Mouse (Mus musculus): Measurements from ENCODE around the gene Sorbs1. TPM values are rescaled to one million over a fixed set of nuclear protein-coding genes. Genes with fewer than 3 reads are reported as not detected.
"Not testable (repeated sequence)": the region's sequence is repeated elsewhere in the genome, so short reads cannot be mapped to it uniquely, and the experiment has no call there.

Gene Sorbs1
- polyA plus RNA-seq (2014; fragmentation: Nextera tagmentation; extraction: Ambion mirVana): 82.7 and 97.2 TPM in 2 replicates

DNA sequence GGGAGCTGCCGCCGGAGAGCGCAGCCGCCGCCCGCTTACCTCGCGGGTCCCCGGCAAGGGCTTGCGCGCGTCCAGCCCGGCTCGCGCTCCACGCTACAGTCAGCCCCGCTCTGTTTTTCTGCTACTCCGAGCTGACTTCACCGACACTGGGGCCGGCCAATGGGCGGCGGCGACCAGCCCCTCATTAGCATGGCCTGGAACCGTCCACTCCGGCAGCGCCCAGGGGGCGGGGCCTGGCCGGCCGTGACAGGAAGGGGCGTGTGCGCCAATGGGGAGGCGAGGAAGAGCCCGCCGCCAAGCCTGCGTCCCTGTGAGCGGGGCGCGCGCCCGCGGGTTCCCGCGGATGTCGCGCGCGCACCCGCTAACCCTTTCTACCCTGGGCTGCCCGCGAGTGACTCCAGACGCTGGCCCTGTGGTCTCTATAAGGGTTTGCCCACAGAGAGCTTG, at the start of gene Sorbs1:
Sorbs1 (minus strand) TSS at position 148 of the 447 bp plus-strand sequence.
- ATAC-seq (ENCODE audit: low FRiP score): peak; percentile 98
- peak within 1 kb of the TSS; percentile 85 for H3K9ac ChIP-seq (ENCODE audit: low read depth, low read length)

DNA sequence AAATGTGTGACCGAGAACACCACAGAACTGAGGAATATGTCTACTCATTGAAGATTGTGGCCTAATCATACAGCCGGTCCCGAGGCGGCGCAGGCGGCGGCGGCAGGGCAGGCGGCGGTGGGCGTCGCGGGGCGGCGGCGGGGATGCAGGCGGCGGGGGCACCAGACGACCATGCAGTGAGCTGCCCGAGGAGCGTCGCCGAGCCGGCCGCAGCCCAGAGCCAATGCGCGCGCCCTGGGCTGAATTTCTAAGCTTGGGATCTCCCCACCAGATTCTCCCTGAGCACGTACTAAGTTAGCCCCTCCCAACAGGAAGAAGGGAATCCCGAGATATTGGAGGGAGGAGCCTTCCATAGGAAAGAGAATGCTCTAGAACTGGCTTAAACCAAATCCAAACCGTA, 47.9 kb upstream of the Sorbs1 start:
- H3K27ac ChIP-seq (ENCODE audit: low read depth, low read length); H3K9me3 ChIP-seq (ENCODE audit: control insufficient read depth, low read length); ATAC-seq (ENCODE audit: low FRiP score); H3K9ac ChIP-seq (ENCODE audit: low read depth, low read length); H3K4me1 ChIP-seq (replicated peaks; ENCODE audit: control insufficient read depth, insufficient read depth, low read length); H3K4me2 ChIP-seq (replicated peaks; ENCODE audit: low read depth, low read length); DNase-seq (ENCODE audit: low spot score); H3K27me3 ChIP-seq (ENCODE audit: control insufficient read depth, insufficient read depth, low read length); H3K4me3 ChIP-seq (ENCODE audit: low read depth, low read length): not testable (repeated sequence)
- WGBS: 56% methylated on average over 13 of the region's 31 CpGs
- H3K36me3 ChIP-seq (ENCODE audit: control insufficient read depth, insufficient read depth, low read length): peaks cover 24% of the 10 kb centered on the region

More for the DNA sequence above, at the start of gene Sorbs1:
- H3K9me3 ChIP-seq (ENCODE audit: control insufficient read depth, low read length): no peaks in the 10 kb centered on the region
- peak within 1 kb of the TSS; percentile 86 for H3K27ac ChIP-seq (ENCODE audit: low read depth, low read length)
- H3K27me3 ChIP-seq (ENCODE audit: control insufficient read depth, insufficient read depth, low read length): no peaks in the 10 kb centered on the region
- WGBS: 0% methylated on average over 48 of the region's 51 CpGs
- H3K4me3 ChIP-seq (ENCODE audit: low read depth, low read length): peak within 1 kb of the TSS; percentile 77
- H3K36me3 ChIP-seq (ENCODE audit: control insufficient read depth, insufficient read depth, low read length): no peaks in the 10 kb centered on the region
- peak within 1 kb of the TSS; percentile 59 for H3K4me2 ChIP-seq (replicated peaks; ENCODE audit: low read depth, low read length)
- H3K4me1 ChIP-seq (replicated peaks; ENCODE audit: control insufficient read depth, insufficient read depth, low read length): no peaks in the 10 kb centered on the region
- DNase-seq (ENCODE audit: low spot score): peak; percentile 99

DNA sequence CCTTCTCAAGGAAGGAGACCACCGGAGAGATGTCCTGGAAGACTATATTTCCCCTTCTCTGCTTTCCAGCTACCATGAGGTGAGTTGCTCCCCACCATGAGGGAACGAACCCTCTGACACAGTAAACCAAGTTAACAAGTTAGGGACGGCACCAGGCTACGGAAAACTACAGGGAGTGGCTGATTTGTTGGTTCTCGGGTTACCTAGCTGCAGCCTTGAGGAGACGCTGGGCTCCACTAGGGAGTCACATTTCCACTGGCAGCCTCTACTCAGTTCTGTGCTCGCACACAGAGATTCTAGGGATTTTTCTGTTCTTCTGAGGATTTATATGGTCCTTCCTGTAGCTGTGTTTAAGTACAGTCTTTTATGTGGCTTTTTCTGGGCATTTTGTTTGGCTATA, 42.5 kb upstream of the Sorbs1 start:
- WGBS: 79% methylated on average over 7 of the region's 7 CpGs
- Histone ChIP-seq H3K4me2 (replicated peaks; ENCODE audit: low read depth, low read length) (no peak overlapping the region), H3K9me3 (ENCODE audit: control insufficient read depth, low read length) (no peaks in the 10 kb centered on the region), H3K27me3 (ENCODE audit: control insufficient read depth, insufficient read depth, low read length) (no peaks in the 10 kb centered on the region), H3K27ac (ENCODE audit: low read depth, low read length) (no peak overlapping the region), H3K4me1 (replicated peaks; ENCODE audit: control insufficient read depth, insufficient read depth, low read length) (no peaks in the 10 kb centered on the region), H3K36me3 (ENCODE audit: control insufficient read depth, insufficient read depth, low read length) (peaks cover 21% of the 10 kb centered on the region), H3K4me3 (ENCODE audit: low read depth, low read length) (no peak overlapping the region), H3K9ac (ENCODE audit: low read depth, low read length) (no peak overlapping the region)
- ATAC-seq (ENCODE audit: low FRiP score) (no peak), DNase-seq (ENCODE audit: low spot score) (no peak)

DNA sequence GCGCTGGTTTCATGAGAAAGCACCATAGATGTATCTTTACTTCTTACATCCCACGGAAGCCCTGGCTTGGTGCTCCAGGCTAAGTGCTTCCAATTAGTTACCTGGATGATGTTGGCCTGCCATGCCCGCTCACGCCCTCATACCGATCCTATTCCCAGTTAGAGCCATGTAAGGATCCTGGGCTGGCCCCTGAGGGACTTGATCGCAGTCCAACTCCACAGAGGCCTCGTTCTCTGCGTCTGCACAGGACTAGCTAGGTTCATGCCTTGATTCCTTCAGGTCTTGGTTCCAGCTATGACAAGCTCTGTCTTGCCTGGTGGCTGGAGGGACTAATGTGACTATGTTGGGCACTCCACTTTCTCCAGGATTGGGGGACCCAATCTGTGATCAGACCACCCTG, 41.6 kb upstream of the Sorbs1 start:
- Histone ChIP-seq H3K27me3 (ENCODE audit: control insufficient read depth, insufficient read depth, low read length) (no peaks in the 10 kb centered on the region), H3K4me3 (ENCODE audit: low read depth, low read length) (no peak overlapping the region), H3K36me3 (ENCODE audit: control insufficient read depth, insufficient read depth, low read length) (peaks cover 21% of the 10 kb centered on the region), H3K4me1 (replicated peaks; ENCODE audit: control insufficient read depth, insufficient read depth, low read length) (no peaks in the 10 kb centered on the region), H3K4me2 (replicated peaks; ENCODE audit: low read depth, low read length) (no peak overlapping the region), H3K9me3 (ENCODE audit: control insufficient read depth, low read length) (no peaks in the 10 kb centered on the region), H3K27ac (ENCODE audit: low read depth, low read length) (no peak overlapping the region), H3K9ac (ENCODE audit: low read depth, low read length) (no peak overlapping the region)
- ATAC-seq (ENCODE audit: low FRiP score): no peak
- WGBS: 98% methylated on average over 8 of the region's 8 CpGs
- DNase-seq (ENCODE audit: low spot score): no peak

DNA sequence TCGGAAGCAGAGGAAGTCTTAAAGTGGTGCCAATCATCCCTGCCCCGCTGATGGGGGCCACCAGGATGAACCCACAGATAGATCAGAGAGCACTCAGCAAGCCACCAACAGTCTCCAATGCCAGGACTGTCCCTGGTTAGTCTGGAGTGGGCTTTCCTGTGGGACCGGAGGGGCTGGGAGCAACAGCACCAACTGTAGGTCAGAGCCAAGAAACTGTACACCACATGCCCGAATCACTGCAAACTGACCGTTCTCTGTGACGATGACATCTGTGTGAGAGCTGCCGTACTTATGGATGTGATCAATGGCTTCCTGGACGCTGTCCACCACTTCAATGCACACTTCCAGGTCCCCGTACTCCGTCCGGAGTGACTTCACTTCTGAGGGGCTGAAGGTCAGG, 40.8 kb upstream of the Sorbs1 start:
- Histone ChIP-seq H3K4me2 (replicated peaks; ENCODE audit: low read depth, low read length) (no peak overlapping the region), H3K9ac (ENCODE audit: low read depth, low read length) (no peak overlapping the region), H3K9me3 (ENCODE audit: control insufficient read depth, low read length) (no peaks in the 10 kb centered on the region), H3K4me3 (ENCODE audit: low read depth, low read length) (no peak overlapping the region), H3K36me3 (ENCODE audit: control insufficient read depth, insufficient read depth, low read length) (peaks cover 21% of the 10 kb centered on the region), H3K27ac (ENCODE audit: low read depth, low read length) (no peak overlapping the region), H3K4me1 (replicated peaks; ENCODE audit: control insufficient read depth, insufficient read depth, low read length) (no peaks in the 10 kb centered on the region), H3K27me3 (ENCODE audit: control insufficient read depth, insufficient read depth, low read length) (no peaks in the 10 kb centered on the region)
- no peak for DNase-seq (ENCODE audit: low spot score)
- WGBS: 97% methylated on average over 11 of the region's 11 CpGs
- ATAC-seq (ENCODE audit: low FRiP score): no peak

DNA sequence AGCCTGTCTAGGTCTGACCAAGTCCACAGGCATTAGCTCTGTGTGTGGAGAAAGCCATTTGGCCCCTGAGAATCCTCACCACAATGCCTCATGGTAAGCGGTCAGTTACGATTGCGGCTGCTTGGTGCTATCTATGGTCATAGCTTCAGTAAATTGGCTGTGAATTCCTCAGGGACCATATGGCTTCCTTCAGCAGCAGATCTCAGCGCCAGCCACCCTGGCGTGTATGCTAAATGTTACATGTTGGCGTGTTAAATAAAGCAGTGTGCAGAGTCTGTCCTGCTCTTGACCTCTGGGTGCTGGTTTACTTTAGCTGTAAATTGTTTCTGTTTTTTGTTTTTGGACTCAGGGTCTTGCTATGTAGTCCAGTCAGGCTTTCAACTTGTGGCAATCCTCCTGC, 40.3 kb upstream of the Sorbs1 start:
- ATAC-seq (ENCODE audit: low FRiP score): no peak
- Histone ChIP-seq H3K27ac (ENCODE audit: low read depth, low read length) (no peak overlapping the region), H3K4me3 (ENCODE audit: low read depth, low read length) (no peak overlapping the region), H3K9me3 (ENCODE audit: control insufficient read depth, low read length) (no peaks in the 10 kb centered on the region), H3K4me2 (replicated peaks; ENCODE audit: low read depth, low read length) (no peak overlapping the region), H3K36me3 (ENCODE audit: control insufficient read depth, insufficient read depth, low read length) (peaks cover 21% of the 10 kb centered on the region), H3K4me1 (replicated peaks; ENCODE audit: control insufficient read depth, insufficient read depth, low read length) (no peaks in the 10 kb centered on the region), H3K27me3 (ENCODE audit: control insufficient read depth, insufficient read depth, low read length) (no peaks in the 10 kb centered on the region), H3K9ac (ENCODE audit: low read depth, low read length) (no peak overlapping the region)
- WGBS: 95% methylated on average over 6 of the region's 6 CpGs
- no peak for DNase-seq (ENCODE audit: low spot score)

DNA sequence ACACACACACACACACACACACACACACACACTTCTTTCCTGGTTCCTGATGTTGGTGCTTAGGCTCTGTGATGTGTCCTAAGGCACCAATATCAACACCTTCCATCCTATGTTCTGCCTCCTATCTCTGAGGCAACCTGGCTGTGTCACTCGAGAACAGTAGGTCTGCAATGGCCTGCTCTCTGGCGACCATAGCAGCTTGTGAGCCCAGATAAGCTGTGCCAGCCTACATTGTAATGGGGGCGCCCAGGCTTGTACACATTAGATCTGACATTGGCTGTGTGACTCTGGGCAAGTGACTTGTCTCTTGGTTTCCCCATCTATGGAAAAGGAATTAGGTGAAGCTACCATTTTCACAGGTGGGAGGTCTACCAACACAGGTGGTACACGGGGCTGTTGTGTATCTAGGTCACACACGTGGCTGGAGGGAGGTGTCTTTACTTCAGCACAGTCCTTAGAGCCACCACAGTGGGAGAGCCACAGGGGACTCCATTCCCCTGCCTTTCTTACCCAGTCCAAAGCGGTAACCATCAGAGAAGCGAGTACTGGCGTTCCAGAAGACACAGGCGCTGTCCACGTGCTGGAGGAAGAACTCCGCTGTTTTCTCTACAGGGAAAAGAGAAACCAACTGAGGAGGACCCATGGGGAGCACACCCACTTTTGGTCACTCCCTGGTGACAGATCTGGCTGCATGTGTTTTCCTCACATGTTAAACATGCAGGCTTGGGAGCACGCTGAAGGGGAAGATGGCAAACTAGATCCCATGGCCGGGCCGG, 39.6 kb upstream of the Sorbs1 start:
- no peak for DNase-seq (ENCODE audit: low spot score)
- WGBS: 95% methylated on average over 14 of the region's 14 CpGs
- Histone ChIP-seq H3K27ac (ENCODE audit: low read depth, low read length) (no peak overlapping the region), H3K9me3 (ENCODE audit: control insufficient read depth, low read length) (no peaks in the 10 kb centered on the region), H3K4me3 (ENCODE audit: low read depth, low read length) (no peak overlapping the region), H3K9ac (ENCODE audit: low read depth, low read length) (no peak overlapping the region), H3K4me2 (replicated peaks; ENCODE audit: low read depth, low read length) (no peak overlapping the region), H3K36me3 (ENCODE audit: control insufficient read depth, insufficient read depth, low read length) (peaks cover 21% of the 10 kb centered on the region), H3K27me3 (ENCODE audit: control insufficient read depth, insufficient read depth, low read length) (no peaks in the 10 kb centered on the region), H3K4me1 (replicated peaks; ENCODE audit: control insufficient read depth, insufficient read depth, low read length) (no peaks in the 10 kb centered on the region)
- ATAC-seq (ENCODE audit: low FRiP score): no peak

DNA sequence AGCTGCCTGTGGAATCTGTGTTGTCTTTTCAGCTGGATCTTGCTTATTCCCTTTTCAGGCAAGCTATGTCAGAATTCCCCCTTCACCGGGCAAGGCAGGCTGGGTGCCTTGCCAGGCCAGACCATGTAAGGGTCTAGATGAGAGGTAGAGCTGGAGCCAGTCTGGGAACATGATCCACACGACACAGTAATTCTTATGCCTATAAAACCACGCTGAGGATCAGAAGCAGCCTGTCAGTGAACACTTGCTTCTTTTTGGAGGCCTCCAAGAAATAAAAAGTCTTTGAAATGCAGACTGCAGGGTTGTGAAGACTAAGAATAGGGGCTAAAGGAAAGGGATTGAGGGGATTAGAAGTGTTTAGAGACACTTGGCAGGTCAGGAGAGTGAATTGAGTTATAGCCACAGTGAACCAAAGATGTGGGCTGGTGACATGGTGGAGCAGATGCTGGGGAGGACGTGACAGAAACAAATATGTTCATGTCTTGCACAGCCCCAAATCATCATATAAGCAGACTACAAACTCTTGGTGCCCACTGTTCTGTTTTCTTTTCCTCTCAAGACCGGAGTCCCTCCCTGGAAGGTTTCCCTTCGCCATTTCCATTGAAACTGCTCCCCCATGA, 36.0 kb upstream of the Sorbs1 start:
- H3K27ac ChIP-seq (ENCODE audit: low read depth, low read length): no peak overlapping the region
- H3K4me3 ChIP-seq (ENCODE audit: low read depth, low read length): no peak overlapping the region
- no peaks in the 10 kb centered on the region for H3K27me3 ChIP-seq (ENCODE audit: control insufficient read depth, insufficient read depth, low read length)
- H3K4me2 ChIP-seq (replicated peaks; ENCODE audit: low read depth, low read length): no peak overlapping the region
- H3K9me3 ChIP-seq (ENCODE audit: control insufficient read depth, low read length): no peaks in the 10 kb centered on the region
- DNase-seq (ENCODE audit: low spot score) (no peak), ATAC-seq (ENCODE audit: low FRiP score) (no peak)
- H3K36me3 ChIP-seq (ENCODE audit: control insufficient read depth, insufficient read depth, low read length): peaks cover 9% of the 10 kb centered on the region; the same call in 1 of the 2 replicates
- no peaks in the 10 kb centered on the region for H3K4me1 ChIP-seq (replicated peaks; ENCODE audit: control insufficient read depth, insufficient read depth, low read length)
- H3K9ac ChIP-seq (ENCODE audit: low read depth, low read length): no peak overlapping the region
- WGBS: 72% methylated on average over 6 of the region's 6 CpGs

Data from hindbrain, embryonic 11.5 days (tissue).